Mouse (Mus musculus): ENCODE measurements around the gene Acad11. TPM values are rescaled to one million over a fixed set of nuclear protein-coding genes. Genes with fewer than 3 reads are reported as not detected.

Gene Acad11
- polyA plus RNA-seq, 1 experiment, result 6.2 TPM

- peaks cover 7% of the 10 kb centered on the region for H3K36me3 ChIP-seq (ENCODE audit: control insufficient read depth, insufficient read depth)
- H3K79me2 ChIP-seq (ENCODE audit: control insufficient read depth, insufficient read depth), result peaks cover 16% of the 10 kb centered on the region
- H3K4me2 ChIP-seq (ENCODE audit: low read depth), result no peak overlapping the region
- H3K27me3 ChIP-seq (ENCODE audit: control insufficient read depth, insufficient read depth, insufficient read length), result no peaks in the 10 kb centered on the region
- no peak for TF ChIP-seq CEBPB (IDR thresholded peaks at IDR 0.05; ENCODE audit: insufficient read depth, poor library complexity, severe bottlenecking)
- no peak for TF ChIP-seq TCF12 (IDR thresholded peaks at IDR 0.05; ENCODE audit: insufficient read depth, poor library complexity, severe bottlenecking)
- TF ChIP-seq MYOD1 (IDR thresholded peaks at IDR 0.05; ENCODE audit: control insufficient read depth in 1 of 3, insufficient read length in 2 of 3, low read depth in 2 of 3), result no peak
- H3K4me3 ChIP-seq, result no peak overlapping the region
- H3ac ChIP-seq (ENCODE audit: control insufficient read depth, insufficient read length), result no peak overlapping the region
Measured at GRCm38 (mm10) chr9:104064571-104064970, 1.4 kb downstream of the Acad11 start.

GRCm38 (mm10) chr9:104070241-104070640, 7.1 kb downstream of the Acad11 start:
- H3K4me3 ChIP-seq, result no peak overlapping the region
- H3ac ChIP-seq (ENCODE audit: control insufficient read depth, insufficient read length), result no peak overlapping the region
- no peak for TF ChIP-seq MYOG (IDR thresholded peaks at IDR 0.05; ENCODE audit: control insufficient read depth in 1 of 3, insufficient read depth in 1 of 3, insufficient read length in 2 of 3, low read depth in 2 of 3)
- no peak for TF ChIP-seq SRF (IDR thresholded peaks at IDR 0.05; ENCODE audit: control insufficient read depth, insufficient read length, low read depth)
- no peak for TF ChIP-seq POLR2A (IDR thresholded peaks at IDR 0.05; ENCODE audit: insufficient read length, low read depth)
- no peak for TF ChIP-seq MAX (IDR thresholded peaks at IDR 0.05; ENCODE audit: low read depth)
- no peak for TF ChIP-seq CEBPB (IDR thresholded peaks at IDR 0.05; ENCODE audit: insufficient read depth, poor library complexity, severe bottlenecking)
- no peak for TF ChIP-seq POLR2AphosphoS2 (IDR thresholded peaks at IDR 0.05; ENCODE audit: insufficient read length, low read depth)
- TF ChIP-seq E2F4 (IDR thresholded peaks at IDR 0.05; ENCODE audit: insufficient read depth), result no peak
- TF ChIP-seq TCF12 (IDR thresholded peaks at IDR 0.05; ENCODE audit: insufficient read depth, poor library complexity, severe bottlenecking), result no peak
- H3K36me3 ChIP-seq (ENCODE audit: control insufficient read depth, insufficient read depth), result no peaks in the 10 kb centered on the region
- H3K4me2 ChIP-seq (ENCODE audit: low read depth), result no peak overlapping the region
- no peaks in the 10 kb centered on the region for H3K79me2 ChIP-seq (ENCODE audit: control insufficient read depth, insufficient read depth)
- H3K27me3 ChIP-seq (ENCODE audit: control insufficient read depth, insufficient read depth, insufficient read length), result peaks cover 12% of the 10 kb centered on the region

- peaks cover 12% of the 10 kb centered on the region for H3K27me3 ChIP-seq (ENCODE audit: control insufficient read depth, insufficient read depth, insufficient read length)
- H3K36me3 ChIP-seq (ENCODE audit: control insufficient read depth, insufficient read depth), result no peaks in the 10 kb centered on the region
- no peak overlapping the region for H3K4me2 ChIP-seq (ENCODE audit: low read depth)
- no peak overlapping the region for H3ac ChIP-seq (ENCODE audit: control insufficient read depth, insufficient read length)
- TF ChIP-seq USF1 (IDR thresholded peaks at IDR 0.05; ENCODE audit: low read depth) (no peak), MAX (IDR thresholded peaks at IDR 0.05; ENCODE audit: low read depth) (no peak), MYOG (IDR thresholded peaks at IDR 0.05; ENCODE audit: control insufficient read depth in 1 of 3, insufficient read depth in 1 of 3, insufficient read length in 2 of 3, low read depth in 2 of 3) (no peak), POLR2AphosphoS2 (IDR thresholded peaks at IDR 0.05; ENCODE audit: insufficient read length, low read depth) (no peak), REST (IDR thresholded peaks at IDR 0.05; ENCODE audit: insufficient read depth, insufficient read length) (no peak), E2F4 (IDR thresholded peaks at IDR 0.05; ENCODE audit: insufficient read depth) (no peak), TCF3 (IDR thresholded peaks at IDR 0.05; ENCODE audit: insufficient read length, low read depth) (no peak), SRF (IDR thresholded peaks at IDR 0.05; ENCODE audit: control insufficient read depth, insufficient read length, low read depth) (no peak), TCF12 (IDR thresholded peaks at IDR 0.05; ENCODE audit: insufficient read depth, poor library complexity, severe bottlenecking) (no peak), POLR2A (IDR thresholded peaks at IDR 0.05; ENCODE audit: insufficient read length, low read depth) (no peak), MYOD1 (IDR thresholded peaks at IDR 0.05; ENCODE audit: control insufficient read depth in 1 of 3, insufficient read length in 2 of 3, low read depth in 2 of 3) (no peak), CEBPB (IDR thresholded peaks at IDR 0.05; ENCODE audit: insufficient read depth, poor library complexity, severe bottlenecking) (no peak)
- no peaks in the 10 kb centered on the region for H3K79me2 ChIP-seq (ENCODE audit: control insufficient read depth, insufficient read depth)
- no peak overlapping the region for H3K4me3 ChIP-seq
Measured at GRCm38 (mm10) chr9:104070863-104071604, 7.9 kb downstream of the Acad11 start.

GRCm38 (mm10) chr9:104075808-104076207, 12.6 kb downstream of the Acad11 start:
- H3K4me3 ChIP-seq, result no peak overlapping the region
- no peaks in the 10 kb centered on the region for H3K79me2 ChIP-seq (ENCODE audit: control insufficient read depth, insufficient read depth)
- no peaks in the 10 kb centered on the region for H3K36me3 ChIP-seq (ENCODE audit: control insufficient read depth, insufficient read depth)
- TF ChIP-seq USF1 (IDR thresholded peaks at IDR 0.05; ENCODE audit: low read depth) (no peak), MYOG (IDR thresholded peaks at IDR 0.05; ENCODE audit: control insufficient read depth in 1 of 3, insufficient read depth in 1 of 3, insufficient read length in 2 of 3, low read depth in 2 of 3) (no peak), SRF (IDR thresholded peaks at IDR 0.05; ENCODE audit: control insufficient read depth, insufficient read length, low read depth) (no peak), REST (IDR thresholded peaks at IDR 0.05; ENCODE audit: insufficient read depth, insufficient read length) (no peak), MYOD1 (IDR thresholded peaks at IDR 0.05; ENCODE audit: control insufficient read depth in 1 of 3, insufficient read length in 2 of 3, low read depth in 2 of 3) (no peak), POLR2AphosphoS2 (IDR thresholded peaks at IDR 0.05; ENCODE audit: insufficient read length, low read depth) (no peak), E2F4 (IDR thresholded peaks at IDR 0.05; ENCODE audit: insufficient read depth) (no peak), CEBPB (IDR thresholded peaks at IDR 0.05; ENCODE audit: insufficient read depth, poor library complexity, severe bottlenecking) (no peak), TCF12 (IDR thresholded peaks at IDR 0.05; ENCODE audit: insufficient read depth, poor library complexity, severe bottlenecking) (no peak), MAX (IDR thresholded peaks at IDR 0.05; ENCODE audit: low read depth) (no peak), TCF3 (IDR thresholded peaks at IDR 0.05; ENCODE audit: insufficient read length, low read depth) (no peak), POLR2A (IDR thresholded peaks at IDR 0.05; ENCODE audit: insufficient read length, low read depth) (no peak)
- peaks cover 10% of the 10 kb centered on the region for H3K27me3 ChIP-seq (ENCODE audit: control insufficient read depth, insufficient read depth, insufficient read length)
- no peak overlapping the region for H3ac ChIP-seq (ENCODE audit: control insufficient read depth, insufficient read length)
- H3K4me2 ChIP-seq (ENCODE audit: low read depth), result no peak overlapping the region

- Histone ChIP-seq H3ac (ENCODE audit: control insufficient read depth, insufficient read length) (no peak overlapping the region), H3K36me3 (ENCODE audit: control insufficient read depth, insufficient read depth) (no peaks in the 10 kb centered on the region), H3K27me3 (ENCODE audit: control insufficient read depth, insufficient read depth, insufficient read length) (no peaks in the 10 kb centered on the region), H3K79me2 (ENCODE audit: control insufficient read depth, insufficient read depth) (no peaks in the 10 kb centered on the region), H3K4me2 (ENCODE audit: low read depth) (no peak overlapping the region), H3K4me3 (no peak overlapping the region)
- TF ChIP-seq SRF (IDR thresholded peaks at IDR 0.05; ENCODE audit: control insufficient read depth, insufficient read length, low read depth) (no peak), TCF12 (IDR thresholded peaks at IDR 0.05; ENCODE audit: insufficient read depth, poor library complexity, severe bottlenecking) (no peak), REST (IDR thresholded peaks at IDR 0.05; ENCODE audit: insufficient read depth, insufficient read length) (no peak), USF1 (IDR thresholded peaks at IDR 0.05; ENCODE audit: low read depth) (no peak), MYOG (IDR thresholded peaks at IDR 0.05; ENCODE audit: control insufficient read depth in 1 of 3, insufficient read depth in 1 of 3, insufficient read length in 2 of 3, low read depth in 2 of 3) (no peak), POLR2A (IDR thresholded peaks at IDR 0.05; ENCODE audit: insufficient read length, low read depth) (no peak), MAX (IDR thresholded peaks at IDR 0.05; ENCODE audit: low read depth) (no peak), MYOD1 (IDR thresholded peaks at IDR 0.05; ENCODE audit: control insufficient read depth in 1 of 3, insufficient read length in 2 of 3, low read depth in 2 of 3) (no peak), TCF3 (IDR thresholded peaks at IDR 0.05; ENCODE audit: insufficient read length, low read depth) (no peak), E2F4 (IDR thresholded peaks at IDR 0.05; ENCODE audit: insufficient read depth) (no peak), CEBPB (IDR thresholded peaks at IDR 0.05; ENCODE audit: insufficient read depth, poor library complexity, severe bottlenecking) (no peak), POLR2AphosphoS2 (IDR thresholded peaks at IDR 0.05; ENCODE audit: insufficient read length, low read depth) (no peak)
Measured at GRCm38 (mm10) chr9:104078780-104079179, 15.6 kb downstream of the Acad11 start.
